Mouse (Mus musculus) heart, postnatal 10 days (tissue): ENCODE results near the gene Cd79a. TPM values are rescaled to one million over a fixed set of nuclear protein-coding genes. Genes with fewer than 3 reads are reported as not detected.
"Not testable (repeated sequence)": the region's sequence is repeated elsewhere in the genome, so short reads cannot be mapped to it uniquely, and the experiment has no call there.

ENCODE experiments used
- DNase-seq, 2 experiments: peaks; one replicate each; pipeline ENCODE4 v3.0.0; 2021
- intact Hi-C: fragments of 180-260 bp; cut with DNase I; formaldehyde crosslinking; loops from one replicate; pipeline ENCODE4 v1.15.1; 2025
- total RNA-seq, 2 experiments: library from RNA; stranded (reverse); gene quantifications; 2 replicates each; pipeline ENCODE4 v1.2.3; 2021

The Cd79a gene
- total RNA-seq, 2 experiments from 2014 or later, result 1.3 to 1.8 TPM

DNA sequence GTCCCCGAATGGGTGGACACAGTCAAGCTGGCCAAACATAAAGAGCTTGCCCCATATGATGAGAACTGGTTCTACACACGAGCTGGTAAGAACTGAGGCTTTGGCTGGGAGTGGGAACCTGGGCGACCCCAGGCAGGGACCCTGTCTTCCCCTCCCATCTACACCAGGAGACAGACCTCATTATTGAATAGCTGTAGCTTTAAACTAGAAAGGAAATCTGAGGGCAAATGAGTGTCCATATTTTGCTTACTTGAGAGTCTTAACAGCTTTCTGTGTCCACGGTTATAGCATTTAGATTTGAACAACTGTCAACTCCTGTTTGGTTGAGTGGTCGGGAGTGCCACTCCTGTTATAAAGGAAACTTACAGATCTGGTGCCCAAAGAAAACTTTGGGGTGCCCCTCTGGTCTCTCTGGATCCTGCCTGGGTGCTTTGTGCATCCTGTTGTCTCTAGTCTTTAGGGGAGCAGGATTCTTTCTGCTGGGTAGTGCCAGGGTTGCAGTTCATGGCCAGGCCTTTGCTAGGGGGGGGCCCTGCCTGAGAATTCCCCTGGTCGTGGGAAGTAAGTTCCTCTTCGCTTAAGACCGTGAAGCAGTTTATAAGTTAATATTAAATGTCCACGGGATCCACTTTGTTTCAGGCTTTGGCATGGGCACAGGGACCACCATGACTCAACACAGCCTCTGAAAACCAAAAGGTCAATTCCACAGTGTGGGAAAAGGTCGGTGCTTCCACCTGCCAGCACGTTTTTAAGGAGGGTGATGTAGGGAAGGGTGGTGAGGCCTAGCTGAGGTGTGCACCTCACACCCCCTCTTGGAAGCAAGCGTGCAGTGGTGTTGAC, 11.5 kb upstream of the Cd79a start:
- DNase-seq, result no peak
- intact Hi-C loops, result no loop called here

DNA sequence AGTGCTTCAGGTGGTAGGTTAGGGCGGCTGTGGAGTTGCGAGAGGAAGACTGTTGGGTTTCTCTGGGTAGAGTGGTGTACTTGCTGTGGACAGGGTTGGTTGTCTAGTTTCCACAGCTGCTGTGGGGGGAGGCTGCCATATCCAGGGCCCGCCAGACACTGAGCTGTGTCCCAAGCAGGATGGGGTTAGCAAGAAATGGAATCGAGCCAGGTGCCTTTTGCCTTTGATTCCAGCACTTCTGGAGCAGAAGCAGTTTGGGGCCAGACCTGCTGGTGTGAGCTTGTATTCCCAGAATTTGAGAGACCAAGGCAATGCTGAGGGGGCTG, 10.9 kb upstream of the Cd79a start:
- DNase-seq, result peak in 1 of 2 experiments; percentile 33
- intact Hi-C loops, result no loop called here

DNA sequence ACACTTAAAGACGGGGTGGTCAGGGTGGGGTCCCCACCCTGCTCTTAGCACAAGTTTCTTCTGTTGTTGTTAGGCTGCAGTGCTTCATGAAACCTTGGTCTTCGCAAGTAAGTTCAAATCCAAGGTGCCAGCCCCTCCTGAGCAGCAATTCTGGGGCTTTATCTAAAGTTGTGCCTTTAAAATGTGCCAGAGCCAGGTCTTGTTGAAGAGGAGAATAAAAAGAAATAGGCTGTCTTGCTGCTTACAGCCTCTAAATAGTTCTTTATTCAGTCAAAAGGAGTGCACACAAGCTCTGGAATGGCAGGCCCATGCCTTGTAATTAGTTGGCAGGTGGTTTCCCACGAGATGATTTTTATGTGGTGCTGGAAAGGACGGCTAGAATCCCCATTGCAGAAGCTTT, 10.1 kb upstream of the Cd79a start:
- DNase-seq, result no peak
- intact Hi-C loops, result no loop called here

DNA sequence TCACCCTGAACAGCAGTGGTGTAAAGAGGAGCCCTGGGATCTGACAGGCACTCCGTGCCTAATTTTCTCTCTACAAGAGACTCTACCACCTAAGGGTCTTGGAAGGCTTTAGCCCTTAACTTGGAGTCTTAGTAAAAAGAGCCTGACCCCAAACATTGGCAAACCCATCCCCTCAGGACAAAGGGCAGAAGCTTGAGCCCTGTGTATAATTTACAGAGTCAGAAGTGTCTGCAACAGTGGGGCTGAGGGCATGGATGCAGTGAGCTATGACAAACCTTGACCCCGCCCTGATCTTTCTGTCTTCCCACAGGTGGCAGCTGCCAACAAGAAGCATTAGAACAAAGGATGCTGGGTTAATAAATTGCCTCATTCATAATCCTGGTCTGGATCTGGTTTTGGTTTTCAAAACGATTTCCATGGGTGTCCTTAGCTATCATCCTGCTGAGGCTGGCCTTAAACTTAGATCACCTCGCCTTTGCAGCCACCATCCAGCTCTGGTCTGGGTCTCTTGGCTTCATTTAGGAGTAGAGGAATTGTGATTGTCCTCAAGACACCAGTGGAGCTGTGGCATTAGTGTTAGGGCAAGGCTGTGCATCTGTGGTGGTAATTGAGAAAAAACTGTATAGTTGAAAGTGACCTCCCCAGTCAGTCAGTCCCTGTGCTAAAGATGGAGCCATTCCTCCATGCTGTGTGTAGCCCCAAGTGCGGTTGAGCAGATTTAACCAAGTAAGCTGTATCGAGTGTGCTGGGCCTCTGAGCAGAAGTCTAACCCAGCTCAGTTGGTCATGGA, 7.6 kb upstream of the Cd79a start:
- no peak for DNase-seq
- intact Hi-C loops, result loop anchor here (1.0 to 2.0 kb wide), 3 partner anchors 15 to 75 kb away; no protein-coding TSS in a partner anchor

DNA sequence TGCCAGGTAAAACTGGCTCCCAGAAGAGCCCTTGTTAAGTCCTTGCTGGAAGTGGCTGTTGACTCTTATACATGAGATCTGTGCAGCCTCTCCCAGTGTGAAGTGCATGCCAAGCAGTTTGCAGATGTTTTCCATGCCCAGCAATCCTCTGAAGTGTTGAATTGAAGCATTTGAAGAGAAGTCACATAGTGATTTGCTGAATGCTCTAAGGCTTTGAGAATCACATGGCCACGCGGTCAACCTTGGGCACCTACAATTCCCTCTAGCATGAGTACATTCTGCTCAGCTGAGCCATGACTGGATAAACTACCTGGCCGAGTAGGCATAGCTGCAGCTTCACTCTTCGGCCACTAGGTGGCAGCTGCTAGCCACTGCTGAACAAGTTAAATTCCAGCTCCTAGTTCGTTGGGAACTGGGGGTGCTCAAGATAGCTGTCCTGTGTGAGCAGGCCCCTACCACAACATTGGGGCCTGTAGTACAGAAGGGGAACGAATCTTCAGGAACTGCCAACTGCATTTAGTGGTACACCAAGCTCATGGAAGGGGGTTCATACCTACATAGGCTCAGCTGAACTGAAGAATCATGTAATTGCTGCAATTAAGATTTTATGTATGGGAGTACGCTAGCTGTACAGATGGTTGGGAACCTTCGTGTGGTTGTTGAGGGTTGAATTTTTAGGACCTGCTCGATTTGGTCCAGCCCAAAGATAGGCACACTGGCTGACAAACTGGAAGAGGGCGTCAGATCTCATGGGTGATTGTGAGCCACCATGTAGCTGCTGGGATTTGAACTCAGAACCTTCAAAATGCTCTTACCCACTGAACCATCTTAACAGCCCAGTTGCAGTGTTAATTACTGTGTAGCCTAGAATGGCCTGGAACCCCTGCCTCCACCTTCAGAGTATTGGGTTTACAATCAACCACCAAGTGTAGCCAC, 6.6 kb upstream of the Cd79a start:
- intact Hi-C loops, result loop anchor here (1.0 to 2.0 kb wide), 3 partner anchors 14 to 74 kb away; no protein-coding TSS in a partner anchor
- peak; percentile 82 to 83 for DNase-seq

DNA sequence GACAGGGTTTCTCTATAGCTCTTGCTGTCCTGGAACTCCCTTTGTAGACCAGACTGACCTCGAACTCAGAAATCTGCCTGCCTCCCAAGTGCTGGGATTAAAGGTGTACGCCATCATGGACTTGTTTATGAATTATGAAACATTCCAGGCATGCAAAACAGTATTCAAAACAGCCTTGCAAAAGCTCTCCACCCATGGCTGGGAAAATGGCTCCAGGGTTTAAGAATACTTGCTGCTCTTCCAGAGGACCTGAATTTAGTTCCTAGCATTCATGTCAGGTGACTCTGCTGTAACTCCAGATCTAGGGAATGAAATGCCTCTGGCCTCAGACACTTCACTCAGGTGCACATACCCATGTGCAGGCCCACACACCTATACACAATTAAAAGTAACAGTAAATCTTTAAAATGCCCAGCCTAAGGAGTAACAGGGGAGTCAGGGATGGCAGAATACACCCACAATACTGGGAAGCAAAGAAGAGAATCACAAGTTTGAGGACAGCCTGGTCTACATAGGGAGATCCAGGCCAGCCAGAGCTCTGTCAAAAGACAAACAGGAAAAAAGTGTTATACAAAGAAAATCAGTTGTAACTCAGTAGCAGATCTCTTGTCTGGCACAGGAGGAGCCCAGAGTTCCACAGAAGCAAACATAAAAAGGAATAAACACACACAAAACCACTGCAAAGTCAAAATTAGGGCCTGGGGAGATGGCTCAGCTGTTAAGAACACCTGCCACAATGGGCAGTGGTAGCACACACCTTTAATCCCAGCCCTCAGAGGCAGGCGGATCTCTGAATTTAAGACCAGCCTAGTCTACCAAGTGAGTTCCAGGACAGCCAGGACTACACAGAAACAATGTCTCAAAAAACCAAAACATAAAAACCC, 5.7 kb upstream of the Cd79a start:
- intact Hi-C loops, result loop anchor here (2.0 kb wide), 1 partner anchor 73 kb away; no protein-coding TSS in a partner anchor
- no peak for DNase-seq

DNA sequence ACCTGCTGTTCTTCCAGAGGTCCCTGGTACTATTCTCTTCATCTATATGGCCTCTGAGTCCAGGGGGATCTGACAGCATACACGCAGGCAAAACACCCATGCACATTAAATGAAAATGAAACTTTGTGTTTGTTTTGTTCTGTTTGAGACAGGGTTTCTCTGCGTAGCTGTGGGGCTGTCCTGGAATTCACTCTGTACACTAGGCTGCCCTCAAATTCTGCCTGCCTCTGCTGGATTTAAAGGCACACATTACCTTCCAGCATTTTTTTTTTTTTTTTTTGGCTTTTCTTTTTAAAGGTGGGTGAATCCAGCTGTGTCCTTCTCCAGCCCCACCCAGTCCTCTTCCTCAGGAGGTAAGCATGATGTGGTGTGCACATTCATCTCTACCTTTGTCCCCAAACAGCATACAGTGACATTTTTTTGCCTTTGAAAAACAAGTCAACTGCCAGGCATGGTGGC, 5.0 kb upstream of the Cd79a start:
- intact Hi-C loops, result no loop called here
- no peak for DNase-seq

DNA sequence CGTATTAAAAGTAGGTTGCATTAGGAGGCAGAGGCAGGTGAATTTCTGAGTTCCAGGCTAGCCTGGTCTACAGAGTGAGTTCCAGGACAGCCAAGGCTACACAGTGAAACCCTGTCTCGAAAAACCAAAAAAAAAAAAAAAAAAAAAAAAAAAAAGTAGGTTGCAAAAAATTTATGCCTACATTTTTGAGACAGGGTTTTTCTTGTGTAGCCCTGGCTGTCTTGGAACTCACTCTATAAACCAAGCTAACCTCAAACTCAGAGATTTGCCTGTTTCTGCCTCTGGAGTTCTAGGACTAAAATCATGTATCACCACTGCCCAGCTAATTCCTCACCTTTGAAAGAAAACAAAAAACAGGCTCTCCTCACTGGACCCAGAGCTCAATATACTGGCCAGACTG, 1.4 kb upstream of the Cd79a start:
- DNase-seq, intact Hi-C loops: not testable (repeated sequence)

DNA sequence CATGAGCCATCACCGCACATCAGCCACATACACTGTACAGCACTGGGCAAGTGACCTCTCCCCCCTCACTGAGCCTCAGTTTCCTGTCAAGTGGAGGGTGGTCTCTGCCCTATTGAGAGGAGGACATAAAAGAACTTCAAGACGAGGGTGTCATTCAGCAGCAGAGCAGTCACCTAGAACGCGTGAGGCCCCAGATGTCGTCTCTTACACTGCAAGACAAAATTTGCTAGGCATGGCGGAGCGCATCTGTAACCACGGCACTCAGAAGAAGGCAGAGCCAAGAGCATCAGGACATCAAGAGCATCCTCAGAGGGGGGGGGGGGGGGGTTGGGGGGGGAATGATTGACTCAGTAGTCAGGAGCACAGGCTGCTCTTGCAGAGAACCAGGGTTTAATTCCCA, 912 bp upstream of the Cd79a start:
- no peak for DNase-seq
- intact Hi-C loops, result no loop called here

DNA sequence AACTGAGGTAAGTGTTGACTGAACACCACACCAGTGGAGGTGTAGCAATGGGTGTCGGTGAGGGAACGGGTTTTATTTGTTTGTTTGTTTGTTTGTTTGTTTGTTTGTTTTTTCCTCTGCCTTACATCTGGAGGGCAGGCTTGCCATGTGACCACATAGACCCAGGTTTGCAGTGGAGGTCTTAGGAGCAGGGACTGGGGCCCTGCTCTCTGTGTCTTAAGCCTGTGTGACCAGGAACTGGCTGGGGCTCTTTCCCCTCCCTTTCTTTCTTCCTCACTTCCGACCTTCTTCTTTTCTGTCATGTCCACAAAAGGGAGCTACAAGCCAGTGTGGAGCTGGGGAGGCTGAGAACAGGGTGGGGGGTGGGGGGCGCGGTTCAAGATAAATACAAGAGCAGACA, 778 bp downstream of the Cd79a start:
- no peak for DNase-seq
- intact Hi-C loops, result no loop called here

DNA sequence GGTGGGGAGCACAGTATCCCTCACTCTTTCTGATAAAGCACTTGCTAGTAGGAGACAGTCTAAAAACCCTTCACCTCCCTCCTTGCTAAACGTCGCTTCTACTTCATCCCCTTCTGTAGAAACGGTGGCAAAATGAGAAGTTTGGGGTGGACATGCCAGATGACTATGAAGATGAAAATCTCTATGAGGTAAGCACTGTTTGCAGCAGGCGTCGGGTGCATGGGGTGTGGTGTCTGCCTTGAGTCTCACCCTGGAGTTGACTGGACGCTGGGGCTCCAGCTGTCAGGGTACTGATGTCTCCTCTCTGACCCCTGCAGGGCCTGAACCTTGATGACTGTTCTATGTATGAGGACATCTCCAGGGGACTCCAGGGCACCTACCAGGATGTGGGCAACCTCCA, 3.9 kb downstream of the Cd79a start:
- peak in 1 of 2 experiments; percentile 5 for DNase-seq
- intact Hi-C loops, result loop anchor here (5.0 kb wide), 2 partner anchors 71 to 176 kb away; partner anchors contain the start of gene Rabac1

DNA sequence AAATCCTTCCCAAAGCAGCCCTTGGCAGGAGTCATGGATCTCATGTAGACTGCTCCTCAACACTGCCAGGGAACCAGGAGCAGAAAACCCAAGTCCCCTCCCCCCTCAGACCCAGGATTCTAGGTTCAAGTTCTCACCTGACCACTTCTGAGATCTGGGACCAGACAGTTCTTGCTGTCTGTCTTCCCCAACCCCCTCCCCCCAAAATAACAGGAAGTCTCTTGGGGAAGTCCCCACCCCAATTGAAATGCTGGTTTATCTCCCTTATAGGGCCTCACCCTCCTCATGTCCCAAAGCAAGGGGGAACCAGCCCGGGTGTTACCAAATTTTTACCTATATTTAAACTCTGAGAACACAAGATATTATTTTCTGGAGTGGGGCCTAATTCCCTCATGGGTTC, 4.7 kb downstream of the Cd79a start:
- peak; percentile 21 to 25 for DNase-seq
- intact Hi-C loops, result loop anchor here (5.0 kb wide), 2 partner anchors 70 to 175 kb away; partner anchors contain the start of gene Rabac1

DNA sequence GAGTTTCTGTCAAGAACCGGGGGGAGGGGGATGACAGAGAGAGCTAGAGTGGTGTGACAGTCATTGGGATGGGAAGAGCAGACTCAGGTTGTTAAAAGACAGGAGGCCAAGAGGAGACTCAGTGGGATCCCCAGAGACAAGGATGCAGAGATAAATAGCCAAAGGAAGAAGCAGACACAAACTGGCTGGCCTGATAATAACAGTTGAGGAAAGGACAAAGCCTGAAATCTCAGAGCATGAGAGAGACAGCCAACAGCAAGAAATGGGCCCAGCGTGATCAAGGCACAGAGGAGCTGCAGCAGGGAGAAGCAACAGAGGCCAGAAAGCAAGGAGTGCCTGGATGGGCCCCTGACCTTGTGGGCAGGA, 5.1 kb downstream of the Cd79a start:
- peak in 1 of 2 experiments; percentile 17 for DNase-seq
- intact Hi-C loops, result loop anchor here (5.0 kb wide), 2 partner anchors 70 to 175 kb away; partner anchors contain the start of gene Rabac1

DNA sequence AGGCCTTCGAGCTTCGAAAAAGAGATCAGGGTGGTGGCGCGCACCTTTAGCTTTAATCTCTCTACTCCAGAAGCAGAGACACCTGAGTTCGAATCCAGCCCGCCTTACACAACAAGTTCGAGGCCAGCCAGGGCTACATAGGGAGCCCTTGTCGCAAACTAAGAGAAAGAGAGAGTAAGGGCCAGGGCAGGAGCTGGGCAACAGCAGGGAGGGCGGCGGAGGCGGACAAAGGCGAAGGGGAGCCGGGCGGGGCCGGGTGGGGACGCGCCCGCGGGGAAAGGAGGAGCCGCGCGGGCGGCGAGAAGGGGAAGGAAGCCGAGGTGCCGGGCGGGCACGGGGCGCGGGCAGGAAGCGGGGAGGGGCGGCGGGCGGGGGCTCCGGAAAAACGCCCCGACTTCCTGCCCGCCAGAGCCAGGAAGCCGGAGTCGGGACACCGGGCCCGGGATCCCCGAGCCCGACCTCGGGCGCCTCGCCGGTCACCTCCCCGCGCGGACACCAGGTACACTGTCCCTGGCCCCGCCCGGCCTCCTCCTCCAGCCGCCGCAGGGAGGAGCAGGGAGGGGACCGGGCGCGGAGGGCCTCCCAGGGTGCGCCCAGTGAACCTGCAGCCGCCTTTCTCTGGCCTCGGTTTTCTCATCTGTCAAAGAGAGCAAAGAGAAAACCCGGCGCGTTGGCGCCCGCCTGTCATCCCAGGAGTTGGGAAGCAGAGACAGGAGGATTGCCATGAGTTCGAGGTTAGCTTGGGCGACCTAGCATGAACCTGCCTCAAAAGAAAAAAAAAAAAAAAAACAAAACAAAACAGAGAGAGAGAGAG, 5.7 kb downstream of the Cd79a start, which contains the start of gene Arhgef1:
Arhgef1 (plus strand) TSS at position 283 of the 814 bp plus-strand sequence.
- intact Hi-C loops, result loop anchor here (5.0 kb wide), 2 partner anchors 69 to 174 kb away; partner anchors contain the start of gene Rabac1
- peak; percentile 74 for DNase-seq

DNA sequence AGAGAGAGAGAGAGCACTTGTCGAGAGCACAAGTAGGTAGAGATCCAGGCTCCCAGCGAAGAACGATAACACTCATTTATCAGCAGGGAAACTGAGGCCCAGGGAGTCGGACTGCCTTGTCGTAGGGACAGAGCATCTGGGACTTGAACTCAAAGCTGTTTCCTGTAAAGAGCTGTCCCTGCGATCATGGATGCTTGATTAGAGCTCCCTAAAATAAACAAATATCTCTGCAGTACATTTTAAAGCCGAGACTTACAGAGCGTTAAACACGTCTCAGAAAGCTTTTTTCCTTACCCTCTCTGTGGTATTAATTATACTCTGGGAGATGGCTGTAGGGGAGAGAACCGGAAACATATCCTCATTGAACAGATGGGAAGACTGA, 6.3 kb downstream of the Cd79a start:
- peak; percentile 19 to 23 for DNase-seq
- intact Hi-C loops, result loop anchor here (5.0 kb wide), 2 partner anchors 69 to 174 kb away; partner anchors contain the start of gene Rabac1

DNA sequence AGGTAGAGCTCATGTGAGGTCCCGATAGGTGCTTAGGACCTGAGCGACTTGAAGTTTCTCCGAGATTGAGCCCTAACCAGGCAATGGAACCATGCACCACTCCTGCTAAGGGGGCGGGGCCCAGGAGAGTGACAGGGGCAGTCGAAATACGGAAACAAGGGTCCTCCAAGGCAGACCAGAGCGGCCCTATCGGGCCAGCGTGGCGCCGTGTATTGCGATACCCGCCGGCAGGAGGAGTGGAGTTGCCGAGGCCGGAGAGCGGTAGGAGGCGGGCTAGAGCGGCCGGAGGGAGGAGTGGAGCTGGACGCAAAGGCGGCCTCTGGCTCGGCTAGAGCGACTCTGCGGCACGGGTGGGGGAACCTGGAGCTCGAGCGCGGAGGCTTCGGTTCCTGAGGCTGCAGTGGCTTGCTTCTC, 6.9 kb downstream of the Cd79a start:
- intact Hi-C loops, result loop anchor here (1.0 to 5.0 kb wide), 3 partner anchors 14 to 173 kb away; partner anchors contain the start of gene Rabac1
- DNase-seq, result peak; percentile 98

DNA sequence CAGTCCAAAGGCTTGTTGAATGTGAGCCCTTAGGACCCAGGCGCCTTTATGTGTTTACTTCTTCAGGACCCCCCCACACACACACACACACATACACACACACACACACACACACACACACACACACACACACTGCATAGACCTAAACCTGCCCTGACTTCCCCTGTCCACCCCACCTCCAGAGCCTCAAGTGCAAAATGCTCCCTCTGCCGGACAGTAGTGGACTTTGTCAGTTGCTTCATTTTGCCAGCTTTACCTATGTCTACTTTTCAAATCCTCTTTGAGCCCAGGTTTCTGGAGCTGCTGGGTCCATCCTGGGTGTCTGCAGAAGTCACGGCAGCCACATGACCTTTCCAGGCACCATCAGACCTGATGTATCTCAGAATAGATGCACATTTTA, 7.8 kb downstream of the Cd79a start:
- intact Hi-C loops, result loop anchor here (1.0 to 5.0 kb wide), 3 partner anchors 15 to 172 kb away; partner anchors contain the start of gene Rabac1

DNA sequence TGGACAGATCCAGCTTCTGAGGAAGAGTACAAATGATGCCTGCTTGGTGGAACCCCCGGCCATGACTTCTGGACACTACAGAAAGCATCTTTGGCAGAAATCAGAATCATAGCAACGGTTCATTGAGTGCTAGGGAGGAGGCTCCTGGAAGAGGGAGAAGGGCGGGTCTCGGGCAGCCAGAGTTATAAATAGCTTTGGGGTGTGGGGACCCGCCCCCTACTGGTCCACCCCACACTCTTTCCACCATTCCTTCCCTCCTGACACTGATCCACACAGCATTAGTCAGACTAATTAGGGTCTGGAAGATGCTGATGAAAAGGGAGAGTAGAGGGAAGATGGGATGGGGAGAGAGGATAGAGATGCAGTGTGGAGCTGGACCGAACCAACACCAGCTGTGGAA, 9.4 kb downstream of the Cd79a start:
- peak in 1 of 2 experiments; percentile 16 for DNase-seq

More for the DNA sequence above, 7.8 kb downstream of the Cd79a start:
- DNase-seq, result peak; percentile 63 to 80

More for the DNA sequence above, 9.4 kb downstream of the Cd79a start:
- intact Hi-C loops, result no loop called here
